Mouse (Mus musculus) stomach, postnatal 0 days (tissue): ENCODE results near the gene Muc2. TPM values are rescaled to one million over a fixed set of nuclear protein-coding genes. Genes with fewer than 3 reads are reported as not detected.

Experiments used
- ATAC-seq: fragments of 200-750 bp; cut with Nextera tagmentation; 2 replicates; pipeline ENCODE4 v1.8.0; 2017; ENCODE audit not compliant: low FRiP score, low TSS enrichment
- DNase-seq: peaks from one replicate; pipeline ENCODE4 v3.0.0-alpha.2; 2016; ENCODE audit warnings: low spot score
- H3K27ac ChIP-seq: fragments of 300-500 bp; sonication (generic); replicated peaks from 2 replicates; pipeline ENCODE4 v1.5.1; 2014; ENCODE audit warnings: mild to moderate bottlenecking, control low read depth
- H3K27me3 ChIP-seq: fragments of 300-500 bp; sonication (generic); 2 replicates; pipeline ENCODE4 v1.6.1; 2014; ENCODE audit warnings: low read length; ENCODE audit not compliant: control insufficient read depth, insufficient read depth
- H3K36me3 ChIP-seq: fragments of 300-500 bp; sonication (generic); 2 replicates; pipeline ENCODE4 v1.6.1; 2014; ENCODE audit warnings: low read length, mixed read lengths; ENCODE audit not compliant: control insufficient read depth, insufficient read depth
- H3K4me1 ChIP-seq: fragments of 300-500 bp; sonication (generic); replicated peaks from 2 replicates; pipeline ENCODE4 v1.6.1; 2014; ENCODE audit warnings: antibody characterized with exemption; ENCODE audit not compliant: control insufficient read depth, insufficient read depth
- H3K4me2 ChIP-seq: fragments of 300-500 bp; sonication (generic); replicated peaks from 2 replicates; pipeline ENCODE4 v1.6.1; 2014; ENCODE audit warnings: low read depth, mild to moderate bottlenecking, control low read depth, moderate library complexity
- H3K4me3 ChIP-seq: fragments of 300-500 bp; sonication (generic); 2 replicates; pipeline ENCODE4 v1.5.1; 2014; ENCODE audit warnings: low read depth, low read length, control low read depth
- H3K9ac ChIP-seq: fragments of 300-500 bp; sonication (generic); 2 replicates; pipeline ENCODE4 v1.6.1; 2014; ENCODE audit warnings: mild to moderate bottlenecking, low read length, control low read depth, mixed read lengths
- H3K9me3 ChIP-seq: fragments of 300-500 bp; sonication (generic); 2 replicates; pipeline ENCODE4 v1.6.1; 2016; ENCODE audit warnings: low read length; ENCODE audit not compliant: control insufficient read depth
- CTCF ChIP-seq: IDR thresholded peaks from 2 replicates; pipeline ENCODE4 v1.5.1; 2016; ENCODE audit warnings: antibody characterized with exemption, low read depth, mild to moderate bottlenecking, moderate library complexity
- EP300 ChIP-seq: optimal IDR thresholded peaks from 2 replicates; pipeline ENCODE3; 2016; ENCODE audit warnings: antibody characterized with exemption
- WGBS: fragments of 180-500 bp; shearing (Covaris S2); extraction: QIAGEN DNeasy Blood & Tissue Kit; methylation state at CpG from one replicate; pipeline ENCODE4 v1.1.7; 2014; 5-methylcytosine and 5-hydroxymethylcytosine counted together
- polyA plus RNA-seq: library from polyadenylated mRNA; unstranded; fragments of >200 nt; fragmentation: Nextera tagmentation; extraction: Ambion mirVana; gene quantifications from 2 replicates; pipeline ENCODE4 v1.2.1, GENCODE M21; 2015

The Muc2 gene
- polyA plus RNA-seq, 1 experiment from 2014 or later = 0.23 TPM

DNA sequence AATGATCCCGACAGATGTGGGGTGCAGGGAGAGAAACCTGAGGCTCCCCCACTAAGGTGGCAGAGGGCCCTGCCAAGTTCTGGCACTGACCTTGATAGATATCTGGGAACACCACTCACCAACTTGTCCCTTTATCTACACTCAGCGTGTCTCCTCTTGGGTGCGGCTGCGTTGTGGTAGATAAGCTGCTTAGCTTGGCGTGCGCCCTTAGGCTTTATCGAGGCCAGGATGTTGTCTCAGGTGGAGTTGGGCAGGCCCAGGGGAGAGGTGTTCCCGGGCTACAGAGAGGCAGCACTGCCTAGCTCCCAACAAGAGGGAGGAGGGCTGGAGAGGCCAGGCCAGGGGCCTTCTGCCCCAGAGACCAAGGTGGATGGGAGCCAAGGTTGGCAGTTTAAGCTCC is 80.8 kb downstream of the Muc2 start:
- DNase-seq (peak; percentile 82), ATAC-seq (peak; percentile 87)
- no peaks in the 10 kb centered on the region for H3K27me3 ChIP-seq
- H3K36me3 ChIP-seq = no peaks in the 10 kb centered on the region
- WGBS = 64% methylated on average over 8 of the region's 8 CpGs
- TF ChIP-seq CTCF (no peak), EP300 (no peak)
- no peaks in the 10 kb centered on the region for H3K9me3 ChIP-seq
- H3K4me2 ChIP-seq = no peak overlapping the region
- no peak overlapping the region for H3K4me3 ChIP-seq
- no peaks in the 10 kb centered on the region for H3K4me1 ChIP-seq
- H3K27ac ChIP-seq = no peak overlapping the region
- no peak overlapping the region for H3K9ac ChIP-seq

DNA sequence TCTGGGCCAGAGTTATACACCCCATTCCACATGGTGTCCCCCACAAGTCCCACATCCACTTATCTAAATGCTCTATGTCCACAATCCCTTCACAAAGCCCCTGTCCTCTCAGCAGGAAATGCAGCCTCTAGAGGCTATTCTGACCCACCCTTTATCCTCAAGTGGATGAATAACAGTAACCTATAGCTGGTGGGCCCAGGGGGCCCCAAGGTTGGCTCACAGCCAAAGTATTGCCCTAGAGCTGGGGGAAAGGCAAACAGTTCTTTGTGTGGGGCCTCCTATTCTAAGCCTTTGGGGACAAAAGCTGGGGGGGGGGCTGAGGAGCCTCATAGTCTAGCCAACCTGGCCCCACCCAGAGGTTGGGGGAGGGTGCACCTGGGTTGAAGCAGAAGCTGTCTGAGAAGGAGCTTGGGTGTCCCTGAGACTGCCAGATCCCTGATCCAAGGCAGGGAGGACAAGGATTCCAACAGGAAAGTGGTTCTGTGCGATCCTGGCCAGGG is 82.0 kb downstream of the Muc2 start:
- no peak overlapping the region for H3K4me2 ChIP-seq
- TF ChIP-seq EP300 = no peak
- no peak for TF ChIP-seq CTCF

DNA sequence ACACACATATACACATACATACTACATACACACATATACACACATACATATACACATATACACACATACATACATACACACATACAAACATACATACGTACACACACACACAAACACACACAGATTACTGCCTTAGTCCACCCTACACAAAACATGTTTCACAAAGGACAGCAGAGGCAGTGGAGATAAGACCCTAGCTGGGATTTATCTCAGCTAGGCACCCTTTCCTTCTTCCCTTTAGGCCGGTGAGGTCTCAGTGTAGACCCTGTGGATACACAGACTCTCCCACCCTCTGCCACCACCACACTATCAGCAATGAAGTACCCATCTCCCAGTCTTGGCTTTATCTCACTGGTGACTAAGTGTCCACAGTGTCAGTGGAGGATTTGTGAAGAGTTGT is 84.7 kb downstream of the Muc2 start:
- TF ChIP-seq EP300 = no peak
- no peak for TF ChIP-seq CTCF
- ATAC-seq (no peak), DNase-seq (no peak)
- Histone ChIP-seq H3K27me3 (no peaks in the 10 kb centered on the region), H3K27ac (no peak overlapping the region), H3K4me3 (no peak overlapping the region), H3K4me2 (no peak overlapping the region), H3K36me3 (no peaks in the 10 kb centered on the region), H3K4me1 (no peaks in the 10 kb centered on the region), H3K9me3 (no peaks in the 10 kb centered on the region), H3K9ac (no peak overlapping the region)
- 87% methylated on average over 2 of the region's 2 CpGs for WGBS

More for the DNA sequence above, 82.0 kb downstream of the Muc2 start:
- DNase-seq (peak; percentile 22), ATAC-seq (no peak)
- no peaks in the 10 kb centered on the region for H3K27me3 ChIP-seq
- H3K9me3 ChIP-seq = no peaks in the 10 kb centered on the region
- no peak overlapping the region for H3K9ac ChIP-seq
- H3K4me1 ChIP-seq = no peaks in the 10 kb centered on the region
- WGBS = 38% methylated on average over 1 of the region's 1 CpGs
- no peak overlapping the region for H3K4me3 ChIP-seq
- H3K27ac ChIP-seq = no peak overlapping the region
- H3K36me3 ChIP-seq = no peaks in the 10 kb centered on the region

DNA sequence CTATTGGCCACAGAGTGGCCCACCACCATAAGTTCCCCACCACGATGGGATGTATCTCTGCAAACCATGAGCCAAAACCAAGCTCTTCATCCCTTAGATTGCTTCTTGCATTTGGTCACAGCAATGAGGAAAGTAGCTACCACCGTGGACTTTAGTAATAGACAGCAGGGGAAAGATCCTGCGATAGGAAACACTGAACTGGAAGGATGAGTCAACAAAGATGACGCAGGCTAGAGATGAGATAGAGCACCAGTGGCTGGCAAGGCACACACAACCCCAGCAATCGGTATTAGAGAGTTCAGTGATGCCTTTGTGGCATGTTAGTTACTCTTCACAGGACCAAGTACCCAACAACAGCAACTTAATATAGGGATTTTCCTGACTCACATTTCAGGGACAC is 86.1 kb downstream of the Muc2 start:
- ATAC-seq (no peak), DNase-seq (no peak)
- Histone ChIP-seq H3K4me3 (no peak overlapping the region), H3K9ac (no peak overlapping the region), H3K4me2 (no peak overlapping the region), H3K4me1 (no peaks in the 10 kb centered on the region), H3K27ac (no peak overlapping the region), H3K27me3 (no peaks in the 10 kb centered on the region), H3K36me3 (no peaks in the 10 kb centered on the region), H3K9me3 (no peaks in the 10 kb centered on the region)
- TF ChIP-seq EP300 (no peak), CTCF (no peak)
- WGBS = 87% methylated on average over 5 of the region's 5 CpGs

DNA sequence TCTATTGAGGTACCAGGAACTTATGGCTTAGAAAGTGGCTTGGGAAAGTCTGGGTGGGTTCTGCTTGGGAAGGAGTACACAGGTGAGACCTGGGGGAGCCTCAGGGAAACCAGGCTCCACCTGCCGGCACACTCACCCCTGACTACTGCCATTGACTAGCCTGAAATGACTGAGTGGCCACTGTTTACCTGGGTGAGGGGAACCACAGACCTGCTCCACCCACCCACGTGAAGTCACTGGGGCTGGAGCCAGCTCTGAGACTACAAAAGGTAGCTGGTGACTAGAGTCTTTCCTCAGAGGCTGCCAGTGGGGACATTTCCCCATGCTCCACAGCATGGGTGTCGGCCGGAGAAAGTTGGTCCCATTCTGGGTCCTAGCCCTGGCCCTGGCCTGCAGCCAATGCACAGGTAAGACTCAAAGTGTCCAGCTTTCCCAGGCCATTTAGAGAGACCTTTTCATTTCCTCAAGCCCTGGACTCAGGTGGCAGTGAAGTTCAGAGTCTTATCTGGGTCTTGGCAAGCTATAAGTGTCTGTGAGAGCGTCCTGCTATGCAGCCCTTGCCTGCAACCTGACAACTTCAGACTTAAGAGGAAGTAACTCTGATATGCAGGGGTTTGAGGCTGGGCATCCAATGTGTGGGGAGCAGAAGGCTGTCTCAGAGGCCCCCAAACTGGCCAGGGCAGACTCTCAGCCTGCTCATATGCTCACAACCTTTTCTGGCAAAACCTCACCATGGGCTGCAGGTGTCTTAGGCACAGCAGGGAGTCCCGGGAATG is 98.7 kb downstream of the Muc2 start, which contains the start of gene Muc5ac:
TSS of gene Muc5ac (plus strand) at position 296 of the 776 bp plus-strand sequence.
- Histone ChIP-seq H3K4me3 (no peak within 1 kb of the TSS), H3K9me3 (no peaks in the 10 kb centered on the region), H3K27ac (no peak within 1 kb of the TSS), H3K4me1 (no peaks in the 10 kb centered on the region), H3K4me2 (no peak within 1 kb of the TSS), H3K9ac (no peak within 1 kb of the TSS), H3K27me3 (no peaks in the 10 kb centered on the region), H3K36me3 (no peaks in the 10 kb centered on the region)
- ATAC-seq (peak; percentile 79), DNase-seq (peak; percentile 69)
- TF ChIP-seq EP300 (no peak), CTCF (no peak)
- 61% methylated on average over 6 of the region's 6 CpGs for WGBS

DNA sequence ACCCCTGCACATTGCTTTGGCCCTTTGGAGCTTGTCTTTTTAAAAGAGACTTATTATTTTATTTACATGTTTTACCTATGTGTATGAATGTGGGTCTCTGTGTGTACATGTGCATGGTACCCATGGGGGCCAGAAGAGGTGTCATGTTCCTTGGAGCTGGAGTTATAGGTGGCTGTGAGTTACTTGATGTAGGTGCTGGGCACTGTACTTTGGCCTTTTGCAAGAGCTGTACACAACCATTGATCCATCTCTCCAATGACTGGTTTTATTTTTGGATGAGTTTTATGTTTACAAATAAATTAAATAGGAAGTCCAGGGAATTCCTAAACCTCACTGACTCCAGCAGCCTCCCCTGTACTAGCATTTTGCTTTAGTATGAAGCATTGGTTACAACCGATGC is 104.1 kb downstream of the Muc2 start:
- Histone ChIP-seq H3K4me1 (no peaks in the 10 kb centered on the region), H3K36me3 (no peaks in the 10 kb centered on the region), H3K27ac (no peak overlapping the region), H3K9me3 (no peaks in the 10 kb centered on the region), H3K4me3 (no peak overlapping the region), H3K4me2 (no peak overlapping the region), H3K27me3 (no peaks in the 10 kb centered on the region), H3K9ac (no peak overlapping the region)
- WGBS = 100% methylated on average over 1 of the region's 1 CpGs
- no peak for DNase-seq
- TF ChIP-seq EP300 (no peak), CTCF (no peak)
- ATAC-seq = no peak
